Mouse (Mus musculus) olfactory bulb, adult 2 months (tissue): Measurements from ENCODE around the gene Soat1. TPM values are rescaled to one million over a fixed set of nuclear protein-coding genes. Genes with fewer than 3 reads are reported as not detected.

ENCODE experiments used
- H3K27ac ChIP-seq: fragments of 200-500 bp; 2 replicates; pipeline ENCODE4 v1.5.1; 2012; ENCODE audit warnings: low read depth, low read length; ENCODE audit not compliant: insufficient read depth
- H3K4me1 ChIP-seq: fragments of 200-500 bp; 2 replicates; pipeline ENCODE4 v1.6.1; 2012; ENCODE audit warnings: low read length; ENCODE audit not compliant: control insufficient read depth, insufficient read depth
- H3K4me3 ChIP-seq: fragments of 200-500 bp; 2 replicates; pipeline ENCODE4 v1.5.1; 2012; ENCODE audit warnings: mild to moderate bottlenecking, low read depth, low read length, moderate library complexity; ENCODE audit not compliant: insufficient read depth
- CTCF ChIP-seq: fragments of 200-500 bp; IDR thresholded peaks from 2 replicates; pipeline ENCODE4 v1.5.1; 2012; ENCODE audit warnings: low read depth, mild to moderate bottlenecking, low read length, moderate library complexity; ENCODE audit not compliant: insufficient read depth
- POLR2A ChIP-seq: fragments of 200-500 bp; IDR thresholded peaks from 2 replicates; pipeline ENCODE4 v1.6.1; 2012; ENCODE audit warnings: mild to moderate bottlenecking, low read depth, low read length, moderate library complexity; ENCODE audit not compliant: insufficient read depth
- WGBS: fragments of 180-500 bp; shearing (Covaris S2); methylation state at CpG from one replicate; pipeline ENCODE4 v1.1.7; 2018; 5-methylcytosine and 5-hydroxymethylcytosine counted together
- polyA plus RNA-seq: library from polyadenylated mRNA; stranded (reverse); fragments of >200 nt; gene quantifications from 2 replicates; pipeline ENCODE4 v1.2.4, GENCODE M21; 2012; ENCODE audit warnings: low replicate concordance; ENCODE audit not compliant: missing spikeins, insufficient read depth, insufficient read length

The Soat1 gene
- polyA plus RNA-seq, 1 experiment = not detected

GRCm38 (mm10) chr1:156470557-156470956 is 3.6 kb downstream of the Soat1 start:
- Histone ChIP-seq H3K4me3 (no peak overlapping the region), H3K27ac (no peak overlapping the region), H3K4me1 (peaks cover 14% of the 10 kb centered on the region)
- 70% methylated on average over 7 of the region's 7 CpGs for WGBS
- TF ChIP-seq CTCF = no peak
- TF ChIP-seq POLR2A = no peak

- 85% methylated on average over 3 of the region's 3 CpGs for WGBS
- H3K27ac ChIP-seq = no peak overlapping the region; the same call in 1 of the 2 replicates
- H3K4me3 ChIP-seq = no peak overlapping the region
- TF ChIP-seq CTCF = no peak
- TF ChIP-seq POLR2A = no peak
- H3K4me1 ChIP-seq = peaks cover 12% of the 10 kb centered on the region
Measured at GRCm38 (mm10) chr1:156468576-156468975, 5.6 kb downstream of the Soat1 start.

GRCm38 (mm10) chr1:156467655-156468255 is 6.4 kb downstream of the Soat1 start:
- WGBS = 39% methylated on average over 12 of the region's 12 CpGs
- no peak overlapping the region for H3K4me3 ChIP-seq
- TF ChIP-seq CTCF (no peak), POLR2A (no peak)
- H3K27ac ChIP-seq = peak overlapping the region; percentile 50; the same call in 1 of the 2 replicates
- H3K4me1 ChIP-seq = peaks cover 7% of the 10 kb centered on the region

GRCm38 (mm10) chr1:156464963-156465362 is 9.2 kb downstream of the Soat1 start:
- Histone ChIP-seq H3K27ac (no peak overlapping the region), H3K4me1 (peaks cover 7% of the 10 kb centered on the region), H3K4me3 (no peak overlapping the region)
- 88% methylated on average over 9 of the region's 9 CpGs for WGBS
- TF ChIP-seq CTCF = no peak
- no peak for TF ChIP-seq POLR2A

GRCm38 (mm10) chr1:156463981-156464853 is 9.9 kb downstream of the Soat1 start:
- Histone ChIP-seq H3K4me3 (no peak overlapping the region), H3K27ac (no peak overlapping the region), H3K4me1 (peaks cover 7% of the 10 kb centered on the region)
- no peak for TF ChIP-seq CTCF
- TF ChIP-seq POLR2A = no peak
- 90% methylated on average over 8 of the region's 8 CpGs for WGBS

GRCm38 (mm10) chr1:156462273-156462991 is 11.7 kb downstream of the Soat1 start:
- Histone ChIP-seq H3K27ac (no peak overlapping the region), H3K4me1 (no peaks in the 10 kb centered on the region), H3K4me3 (no peak overlapping the region)
- 88% methylated on average over 12 of the region's 12 CpGs for WGBS
- TF ChIP-seq POLR2A (no peak), CTCF (no peak)

GRCm38 (mm10) chr1:156461036-156461435 is 13.1 kb downstream of the Soat1 start:
- Histone ChIP-seq H3K4me3 (no peak overlapping the region), H3K4me1 (no peaks in the 10 kb centered on the region), H3K27ac (no peak overlapping the region)
- no peak for TF ChIP-seq POLR2A
- WGBS = 83% methylated on average over 6 of the region's 6 CpGs

GRCm38 (mm10) chr1:156460216-156460615 is 13.9 kb downstream of the Soat1 start:
- no peak overlapping the region for H3K27ac ChIP-seq
- TF ChIP-seq POLR2A (no peak), CTCF (no peak)

GRCm38 (mm10) chr1:156459690-156460089 is 14.4 kb downstream of the Soat1 start:
- Histone ChIP-seq H3K27ac (no peak overlapping the region), H3K4me3 (no peak overlapping the region), H3K4me1 (no peaks in the 10 kb centered on the region)
- WGBS = 95% methylated on average over 3 of the region's 3 CpGs
- TF ChIP-seq CTCF = no peak
- TF ChIP-seq POLR2A = no peak

More at GRCm38 (mm10) chr1:156460216-156460615, 13.9 kb downstream of the Soat1 start:
- no peaks in the 10 kb centered on the region for H3K4me1 ChIP-seq
- no peak overlapping the region for H3K4me3 ChIP-seq
- 96% methylated on average over 4 of the region's 4 CpGs for WGBS
